Mouse (Mus musculus) midbrain, embryonic 12.5 days (tissue): ENCODE results near the gene B4galnt2. TPM values are rescaled to one million over a fixed set of nuclear protein-coding genes. Genes with fewer than 3 reads are reported as not detected.

Experiments used
- microRNA-seq: library from miRNA; unstranded; fragments of <30 nt; microRNA quantifications from one replicate; pipeline ENCODE4, GENCODE M21; 2017
- polyA plus RNA-seq: library from polyadenylated mRNA; unstranded; fragments of >200 nt; fragmentation: Nextera tagmentation; extraction: Ambion mirVana; gene quantifications from 2 replicates; pipeline ENCODE4 v1.2.1, GENCODE M21; 2016

The B4galnt2 gene
- polyA plus RNA-seq, 1 experiment from 2014 or later = not detected

Small RNAs within 50 kb of the gene (microRNA-seq; reads per million reads assigned to microRNA genes)
- gene Mir3063 = 0.70 reads per million

Other genes with a start within 250 kb of the B4galnt2 start
- gene Phb, start 247.9 kb downstream of the B4galnt2 start, polyA plus RNA-seq = 175 and 176 TPM in 2 replicates
- gene Zfp652, start 202.2 kb downstream of the B4galnt2 start, polyA plus RNA-seq = 28.2 and 29.4 TPM in 2 replicates
- gene B130006D01Rik, start 191.3 kb downstream of the B4galnt2 start, polyA plus RNA-seq = 1.2 and 1.6 TPM in 2 replicates
- not detected in 2 replicates for gene Phospho1, start 90.4 kb downstream of the B4galnt2 start, polyA plus RNA-seq
- gene Gngt2, start 77.7 kb downstream of the B4galnt2 start, polyA plus RNA-seq = 2.6 and 4.1 TPM in 2 replicates
- gene Abi3, start 72.4 kb downstream of the B4galnt2 start, polyA plus RNA-seq = 1.8 TPM in 2 replicates
- gene Igf2bp1, start 91.0 kb upstream of the B4galnt2 start, polyA plus RNA-seq = 98.1 and 104 TPM in 2 replicates
- gene Gip, start 109.7 kb upstream of the B4galnt2 start, polyA plus RNA-seq = not detected in 2 replicates
- gene Snf8, start 120.0 kb upstream of the B4galnt2 start, polyA plus RNA-seq = 111 and 126 TPM in 2 replicates
- gene Ube2z, start 150.5 kb upstream of the B4galnt2 start, polyA plus RNA-seq = 36.1 and 42.1 TPM in 2 replicates
- gene Atp5g1, start 160.8 kb upstream of the B4galnt2 start, polyA plus RNA-seq = 364 and 367 TPM in 2 replicates
- gene Calcoco2, start 197.1 kb upstream of the B4galnt2 start, polyA plus RNA-seq = not detected in 2 replicates
- gene Ttll6, start 218.9 kb upstream of the B4galnt2 start, polyA plus RNA-seq = not detected in 2 replicates